Mouse (Mus musculus): ENCODE results near the gene Foxred2. TPM values are rescaled to one million over a fixed set of nuclear protein-coding genes. Genes with fewer than 3 reads are reported as not detected.
A peak's percentile ranks its signal among the peaks of the same experiment; 100 is the strongest.

The Foxred2 gene
- polyA plus RNA-seq, 1 experiment from 2014 or later = 2.5 TPM

- Histone ChIP-seq H3K4me2 (replicated peaks) (no peak overlapping the region), H3K27me3 (replicated peaks) (no peaks in the 10 kb centered on the region), H3K9me3 (no peaks in the 10 kb centered on the region), H3K36me3 (no peaks in the 10 kb centered on the region), H3K4me3 (replicated peaks) (no peak overlapping the region), H3K4me1 (replicated peaks) (no peaks in the 10 kb centered on the region), H3K9ac (no peak overlapping the region), H3K27ac (no peak overlapping the region)
- no peak for ATAC-seq
- 75% methylated on average over 5 of the region's 5 CpGs for WGBS
Observed at GRCm38 (mm10) chr15:77938516-77938915, 18.0 kb downstream of the Foxred2 start.

DNA sequence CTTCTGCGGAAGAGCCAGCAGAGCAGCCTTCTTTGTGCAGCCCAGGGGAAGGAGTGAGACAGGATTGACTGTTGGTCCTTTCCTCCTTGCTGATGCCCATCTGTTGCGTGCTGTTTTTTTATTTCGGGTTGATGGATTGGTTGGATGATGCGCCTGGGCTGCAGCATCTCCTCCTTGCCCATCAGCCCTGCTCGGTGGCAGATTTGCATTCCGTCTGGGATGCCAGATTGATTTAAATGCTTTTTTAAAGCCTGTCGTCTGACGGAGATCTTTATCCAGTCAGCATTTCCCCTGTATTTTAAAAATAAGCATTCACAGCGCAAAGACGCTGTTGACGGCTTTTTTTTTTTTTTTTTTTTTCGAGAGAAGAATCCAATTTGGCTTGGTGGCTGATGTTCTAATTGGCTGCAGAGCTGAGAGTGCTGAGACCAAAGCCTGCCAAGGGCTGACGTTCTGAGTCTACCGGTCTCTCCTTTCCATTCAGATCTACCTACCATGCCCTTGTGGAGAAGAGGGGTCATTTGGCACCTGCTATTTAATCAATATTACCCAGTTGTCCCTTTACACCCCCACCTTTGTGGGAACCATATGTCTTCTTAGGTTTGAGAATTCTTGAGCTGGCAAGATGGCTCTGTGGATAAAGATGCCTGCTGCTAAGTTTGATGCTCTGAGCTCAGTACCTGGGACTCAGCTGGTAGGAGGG, 20.7 kb downstream of the Foxred2 start:
- 82% methylated on average over 14 of the region's 14 CpGs for WGBS
- H3K4me1 ChIP-seq (replicated peaks) = no peaks in the 10 kb centered on the region
- H3K36me3 ChIP-seq = no peaks in the 10 kb centered on the region
- ATAC-seq = no peak
- no peaks in the 10 kb centered on the region for H3K27me3 ChIP-seq (replicated peaks)
- no peak overlapping the region for H3K4me2 ChIP-seq (replicated peaks)
- H3K9ac ChIP-seq = no peak overlapping the region
- H3K9me3 ChIP-seq = no peaks in the 10 kb centered on the region
- no peak overlapping the region for H3K27ac ChIP-seq
- H3K4me3 ChIP-seq (replicated peaks) = no peak overlapping the region

DNA sequence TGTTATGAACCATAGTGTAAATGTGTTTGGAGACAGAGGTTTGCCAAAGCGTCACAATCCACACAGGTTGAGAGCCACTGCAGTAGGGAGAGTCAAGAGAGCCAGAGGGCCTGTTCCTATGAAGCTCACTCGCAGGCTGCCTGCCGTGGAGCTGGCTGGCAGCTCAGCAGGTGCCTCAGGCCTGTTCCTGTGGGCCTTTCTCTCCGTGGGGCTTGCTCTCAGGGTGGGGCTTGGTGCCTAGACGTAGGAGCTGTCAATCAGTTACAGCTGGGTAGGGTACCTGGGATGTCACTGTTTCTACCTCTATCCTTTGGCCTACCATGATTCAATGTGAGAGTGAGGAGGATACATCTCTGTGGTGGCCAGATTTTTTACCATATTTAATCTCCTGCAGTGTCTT, 21.6 kb downstream of the Foxred2 start:
- 66% methylated on average over 5 of the region's 5 CpGs for WGBS
- H3K27me3 ChIP-seq (replicated peaks) = no peaks in the 10 kb centered on the region
- no peak for ATAC-seq
- H3K4me2 ChIP-seq (replicated peaks) = no peak overlapping the region
- H3K27ac ChIP-seq = no peak overlapping the region
- no peaks in the 10 kb centered on the region for H3K36me3 ChIP-seq
- no peak overlapping the region for H3K4me3 ChIP-seq (replicated peaks)
- H3K9me3 ChIP-seq = no peaks in the 10 kb centered on the region
- no peak overlapping the region for H3K9ac ChIP-seq
- H3K4me1 ChIP-seq (replicated peaks) = no peaks in the 10 kb centered on the region

DNA sequence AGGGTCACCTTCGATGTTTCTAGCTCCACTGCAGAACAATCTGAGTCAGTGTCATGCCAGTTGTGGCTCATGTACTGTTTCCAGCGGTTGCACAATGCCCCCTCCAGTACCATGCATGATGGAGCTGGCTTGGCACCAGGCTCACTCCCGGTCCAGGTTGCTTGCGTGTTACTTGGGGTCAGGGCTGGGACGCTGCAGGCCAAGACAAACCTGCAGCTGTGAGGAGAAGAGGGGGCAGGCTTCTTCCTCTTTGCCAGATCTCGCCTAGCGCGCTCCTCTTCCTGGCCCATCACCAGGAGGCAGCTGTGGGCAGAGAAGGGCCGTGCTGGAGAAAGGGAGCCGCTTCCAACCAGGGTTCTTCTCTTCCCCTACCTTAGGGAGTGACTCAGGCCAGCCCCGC, 22.2 kb downstream of the Foxred2 start:
- 77% methylated on average over 11 of the region's 11 CpGs for WGBS

DNA sequence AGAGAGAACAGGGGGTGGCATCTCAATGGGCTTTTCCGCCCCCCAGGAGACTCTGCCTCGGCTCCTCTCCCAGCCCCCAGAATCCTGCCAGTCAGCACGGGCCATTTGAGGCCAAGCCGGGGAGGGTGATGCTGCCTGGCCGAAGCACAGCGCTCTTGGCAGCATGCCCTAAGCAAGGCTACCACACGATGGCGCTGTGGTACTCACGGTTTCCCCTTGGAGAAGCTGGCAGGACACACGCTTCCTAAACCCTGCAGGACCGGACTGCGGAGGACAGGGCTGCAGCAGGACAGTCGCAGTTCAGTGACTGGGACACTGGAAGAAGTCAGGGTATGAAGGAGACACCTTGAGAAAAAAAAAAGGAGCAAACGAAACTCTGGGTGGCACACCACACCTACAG, 22.8 kb downstream of the Foxred2 start:
- no peaks in the 10 kb centered on the region for H3K36me3 ChIP-seq
- H3K27me3 ChIP-seq (replicated peaks) = no peaks in the 10 kb centered on the region
- WGBS = 2% methylated on average over 14 of the region's 14 CpGs
- ATAC-seq = peak; percentile 32; the same call in 1 of the 2 replicates
- no peak overlapping the region for H3K4me3 ChIP-seq (replicated peaks)
- 0 out of 2 replicates have a peak, but pooled peaks cover 5% of the 10 kb centered on the region for H3K4me1 ChIP-seq (replicated peaks)
- no peaks in the 10 kb centered on the region for H3K9me3 ChIP-seq
- H3K4me2 ChIP-seq (replicated peaks) = peak overlapping the region; percentile 36
- H3K27ac ChIP-seq = no peak overlapping the region
- H3K9ac ChIP-seq = no peak overlapping the region; the same call in 1 of the 2 replicates

More for the DNA sequence above, 22.2 kb downstream of the Foxred2 start:
- 0 out of 2 replicates have a peak, but pooled peaks cover 5% of the 10 kb centered on the region for H3K4me1 ChIP-seq (replicated peaks)
- no peaks in the 10 kb centered on the region for H3K9me3 ChIP-seq
- H3K27ac ChIP-seq = no peak overlapping the region
- ATAC-seq = no peak
- no peaks in the 10 kb centered on the region for H3K36me3 ChIP-seq
- no peak overlapping the region for H3K4me3 ChIP-seq (replicated peaks)
- H3K27me3 ChIP-seq (replicated peaks) = no peaks in the 10 kb centered on the region
- no peak overlapping the region for H3K4me2 ChIP-seq (replicated peaks)
- H3K9ac ChIP-seq = no peak overlapping the region

DNA sequence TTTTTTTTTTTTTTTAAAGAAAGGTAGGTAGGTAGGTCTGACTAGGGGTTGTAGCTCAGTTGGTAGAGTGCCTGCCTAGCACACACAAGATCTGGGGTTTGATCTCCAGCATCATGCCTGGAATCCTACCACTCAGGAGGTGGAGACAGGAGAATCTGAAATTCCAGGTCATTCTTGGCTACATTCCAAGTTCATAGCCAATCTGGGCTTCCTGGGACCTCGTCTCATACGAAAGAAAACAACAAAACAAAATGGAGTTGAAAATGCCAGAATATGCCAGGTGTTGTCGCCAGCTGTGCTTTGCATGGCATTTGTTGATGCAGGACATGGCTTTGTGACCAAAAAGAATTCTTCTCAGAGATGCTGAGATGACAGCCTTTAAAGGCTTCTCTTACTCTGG, 23.3 kb downstream of the Foxred2 start:
- H3K4me2 ChIP-seq (replicated peaks) = no peak overlapping the region
- WGBS = 64% methylated on average over 3 of the region's 3 CpGs
- ATAC-seq = no peak
- H3K4me3 ChIP-seq (replicated peaks) = no peak overlapping the region
- no peaks in the 10 kb centered on the region for H3K36me3 ChIP-seq
- 0 out of 2 replicates have a peak, but pooled peaks cover 5% of the 10 kb centered on the region for H3K4me1 ChIP-seq (replicated peaks)
- no peaks in the 10 kb centered on the region for H3K27me3 ChIP-seq (replicated peaks)
- no peaks in the 10 kb centered on the region for H3K9me3 ChIP-seq
- no peak overlapping the region for H3K27ac ChIP-seq
- no peak overlapping the region for H3K9ac ChIP-seq

DNA sequence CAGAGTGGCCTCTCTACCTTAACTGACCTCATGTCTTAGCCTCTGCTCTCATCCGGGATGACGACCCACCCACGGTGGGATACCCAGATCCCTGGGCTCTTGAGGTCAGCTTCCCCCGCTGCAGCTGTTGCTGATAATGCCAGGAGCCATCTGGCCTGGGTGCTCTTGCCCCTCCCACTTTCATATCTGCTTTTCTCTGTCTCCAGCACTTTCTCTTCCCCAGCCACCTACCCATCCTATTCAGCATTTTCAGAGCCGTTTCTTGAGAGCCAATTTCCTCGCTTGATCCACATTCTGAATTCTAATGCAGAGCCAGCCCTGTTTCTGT, 24.9 kb downstream of the Foxred2 start:
- no peak overlapping the region for H3K27ac ChIP-seq
- H3K9me3 ChIP-seq = no peaks in the 10 kb centered on the region
- H3K27me3 ChIP-seq (replicated peaks) = no peaks in the 10 kb centered on the region
- H3K4me3 ChIP-seq (replicated peaks) = no peak overlapping the region
- H3K4me1 ChIP-seq (replicated peaks) = peaks cover 11% of the 10 kb centered on the region
- no peaks in the 10 kb centered on the region for H3K36me3 ChIP-seq
- no peak overlapping the region for H3K9ac ChIP-seq
- no peak overlapping the region for H3K4me2 ChIP-seq (replicated peaks)
- no peak for ATAC-seq
- 69% methylated on average over 6 of the region's 6 CpGs for WGBS

- Histone ChIP-seq H3K4me1 (replicated peaks) (peaks cover 11% of the 10 kb centered on the region), H3K27me3 (replicated peaks) (no peaks in the 10 kb centered on the region), H3K9ac (no peak overlapping the region), H3K4me3 (replicated peaks) (no peak overlapping the region), H3K36me3 (no peaks in the 10 kb centered on the region), H3K27ac (no peak overlapping the region), H3K4me2 (replicated peaks) (no peak overlapping the region), H3K9me3 (no peaks in the 10 kb centered on the region)
- 72% methylated on average over 6 of the region's 6 CpGs for WGBS
- ATAC-seq = no peak
Observed at GRCm38 (mm10) chr15:77930986-77931688, 25.4 kb downstream of the Foxred2 start.

- Histone ChIP-seq H3K27ac (peak overlapping the region; percentile 71), H3K4me1 (replicated peaks) (peaks cover 11% of the 10 kb centered on the region), H3K4me3 (replicated peaks) (peak overlapping the region; percentile 82), H3K9me3 (no peaks in the 10 kb centered on the region), H3K27me3 (replicated peaks) (no peaks in the 10 kb centered on the region), H3K9ac (peak overlapping the region; percentile 48), H3K36me3 (no peaks in the 10 kb centered on the region), H3K4me2 (replicated peaks) (peak overlapping the region; percentile 66)
- 0 out of 2 replicates have a peak, but pooled peaks have one; percentile 1 for ATAC-seq
- 41% methylated on average over 8 of the region's 8 CpGs for WGBS
Observed at GRCm38 (mm10) chr15:77929804-77930203, 26.7 kb downstream of the Foxred2 start.

GRCm38 (mm10) chr15:77928673-77929331, 27.7 kb downstream of the Foxred2 start, which contains the start of gene Txn2:
Gene Txn2, minus strand, starts transcription at chr15:77929006.
- WGBS = under 1% methylated on average over 34 of the region's 34 CpGs
- Histone ChIP-seq H3K27me3 (replicated peaks) (no peaks in the 10 kb centered on the region), H3K9ac (peak within 1 kb of the TSS; percentile 76), H3K9me3 (no peaks in the 10 kb centered on the region), H3K27ac (peak within 1 kb of the TSS; percentile 90), H3K4me1 (replicated peaks) (peaks cover 11% of the 10 kb centered on the region), H3K4me2 (replicated peaks) (peak within 1 kb of the TSS; percentile 69), H3K36me3 (peaks cover 6% of the 10 kb centered on the region), H3K4me3 (replicated peaks) (peak within 1 kb of the TSS; percentile 82)
- ATAC-seq = peak; percentile 96

GRCm38 (mm10) chr15:77928091-77928490, 28.4 kb downstream of the Foxred2 start:
- no peaks in the 10 kb centered on the region for H3K9me3 ChIP-seq
- H3K4me3 ChIP-seq (replicated peaks) = peak overlapping the region; percentile 82
- peaks cover 10% of the 10 kb centered on the region for H3K36me3 ChIP-seq
- no peak for ATAC-seq
- no peaks in the 10 kb centered on the region for H3K27me3 ChIP-seq (replicated peaks)
- 19% methylated on average over 4 of the region's 4 CpGs for WGBS
- peak overlapping the region; percentile 76 for H3K9ac ChIP-seq
- H3K4me2 ChIP-seq (replicated peaks) = peak overlapping the region; percentile 69
- peaks cover 11% of the 10 kb centered on the region for H3K4me1 ChIP-seq (replicated peaks)
- peak overlapping the region; percentile 90; the same call in 1 of the 2 replicates for H3K27ac ChIP-seq

GRCm38 (mm10) chr15:77926921-77927320, 29.6 kb downstream of the Foxred2 start:
- 0 out of 2 replicates have a peak overlapping the region, but pooled peaks have one; percentile 69 for H3K4me2 ChIP-seq (replicated peaks)
- peaks cover 13% of the 10 kb centered on the region for H3K36me3 ChIP-seq
- no peak overlapping the region for H3K4me3 ChIP-seq (replicated peaks)
- H3K4me1 ChIP-seq (replicated peaks) = peaks cover 11% of the 10 kb centered on the region
- no peak for ATAC-seq
- 88% methylated on average over 5 of the region's 5 CpGs for WGBS
- no peak overlapping the region for H3K27ac ChIP-seq
- H3K27me3 ChIP-seq (replicated peaks) = no peaks in the 10 kb centered on the region
- no peaks in the 10 kb centered on the region for H3K9me3 ChIP-seq
- H3K9ac ChIP-seq = no peak overlapping the region
